Mouse (Mus musculus) ES-E14 (cell line): ENCODE data around the gene Cachd1. TPM values are rescaled to one million over a fixed set of nuclear protein-coding genes. Genes with fewer than 3 reads are reported as not detected.

Experiments
- DNase-seq: peaks from one replicate; pipeline ENCODE4 v3.0.0-alpha.2; 2013; ENCODE audit warnings: low read depth, low spot score
- H3K27ac ChIP-seq: 2 replicates; pipeline ENCODE4 v1.5.1; 2012; ENCODE audit warnings: low read depth, mild to moderate bottlenecking, low read length, moderate library complexity, mixed read lengths; ENCODE audit not compliant: poor library complexity, insufficient read depth, severe bottlenecking
- H3K36me3 ChIP-seq: 2 replicates; pipeline ENCODE4 v1.6.1; 2012; ENCODE audit warnings: mild to moderate bottlenecking, low read length, moderate library complexity, mixed read lengths; ENCODE audit not compliant: control insufficient read depth, poor library complexity, insufficient read depth, severe bottlenecking
- H3K4me1 ChIP-seq, 2 experiments: fragments of 150-350 bp in 1 of 2; sonication (generic) in 1 of 2; 2 replicates each; pipeline ENCODE4 v1.6.1; 2012; ENCODE audit warnings: low read length in 2 of 2, mild to moderate bottlenecking in 1 of 2, mixed read lengths in 1 of 2; ENCODE audit not compliant: control insufficient read depth in 2 of 2, insufficient read depth in 2 of 2, poor library complexity in 1 of 2
- H3K4me3 ChIP-seq, 2 experiments: fragments of 150-350 bp in 1 of 2; sonication (generic) in 1 of 2; 2 replicates each; pipeline ENCODE4 v1.5.1; 2012; ENCODE audit warnings: low read length in 2 of 2, low read depth in 1 of 2, mild to moderate bottlenecking in 1 of 2, mixed read lengths in 1 of 2; ENCODE audit not compliant: insufficient read depth in 1 of 2, poor library complexity in 1 of 2, severe bottlenecking in 1 of 2
- H3K9ac ChIP-seq: 2 replicates; pipeline ENCODE4 v1.6.1; 2012; ENCODE audit warnings: low read depth, mild to moderate bottlenecking, low read length, mixed read lengths; ENCODE audit not compliant: poor library complexity, insufficient read depth, severe bottlenecking
- H3K9me3 ChIP-seq: fragments of 150-350 bp; sonication (generic); 2 replicates; pipeline ENCODE4 v1.6.1; 2012; ENCODE audit warnings: low read depth, mild to moderate bottlenecking, low read length; ENCODE audit not compliant: control insufficient read depth, insufficient read depth
- CHD2 ChIP-seq: IDR thresholded peaks from 2 replicates; pipeline ENCODE4 v1.6.1; 2014; ENCODE audit warnings: mild to moderate bottlenecking, low read depth, low read length, inconsistent platforms
- HCFC1 ChIP-seq: IDR thresholded peaks from 2 replicates; pipeline ENCODE4 v1.6.1; 2012; ENCODE audit warnings: low read length, inconsistent platforms, borderline replicate concordance; ENCODE audit not compliant: insufficient read depth
- MAFK ChIP-seq: IDR thresholded peaks from 2 replicates; pipeline ENCODE4 v1.6.1; 2014; ENCODE audit warnings: mild to moderate bottlenecking, low read depth, low read length, inconsistent platforms; ENCODE audit not compliant: insufficient read depth
- ZC3H11A ChIP-seq: IDR thresholded peaks from 2 replicates; pipeline ENCODE4 v1.6.1; 2012; ENCODE audit warnings: low read depth, mild to moderate bottlenecking, inconsistent platforms, low read length, borderline replicate concordance
- ZNF384 ChIP-seq: IDR thresholded peaks from 2 replicates; pipeline ENCODE4 v1.6.1; 2012; ENCODE audit warnings: low read depth, low read length, inconsistent platforms
- in situ Hi-C, 2 experiments: fragments of 600-800 bp; cut with MboI; formaldehyde crosslinking; loops; one replicate each; pipeline ENCODE4 v1.15.1; 2025; ENCODE audit warnings: low sequenced_read_pairs in 2 of 2, inconsistent platforms in 1 of 2; ENCODE audit not compliant: unreplicated experiment in 2 of 2
- total RNA-seq: library from RNA; depleted of rRNA; stranded (reverse); fragments of 300-350 nt; gene quantifications from 2 replicates; pipeline ENCODE4 v1.2.3, GENCODE M21; 2012

Gene Cachd1
- total RNA-seq, 1 experiment = 7.6 TPM

DNA sequence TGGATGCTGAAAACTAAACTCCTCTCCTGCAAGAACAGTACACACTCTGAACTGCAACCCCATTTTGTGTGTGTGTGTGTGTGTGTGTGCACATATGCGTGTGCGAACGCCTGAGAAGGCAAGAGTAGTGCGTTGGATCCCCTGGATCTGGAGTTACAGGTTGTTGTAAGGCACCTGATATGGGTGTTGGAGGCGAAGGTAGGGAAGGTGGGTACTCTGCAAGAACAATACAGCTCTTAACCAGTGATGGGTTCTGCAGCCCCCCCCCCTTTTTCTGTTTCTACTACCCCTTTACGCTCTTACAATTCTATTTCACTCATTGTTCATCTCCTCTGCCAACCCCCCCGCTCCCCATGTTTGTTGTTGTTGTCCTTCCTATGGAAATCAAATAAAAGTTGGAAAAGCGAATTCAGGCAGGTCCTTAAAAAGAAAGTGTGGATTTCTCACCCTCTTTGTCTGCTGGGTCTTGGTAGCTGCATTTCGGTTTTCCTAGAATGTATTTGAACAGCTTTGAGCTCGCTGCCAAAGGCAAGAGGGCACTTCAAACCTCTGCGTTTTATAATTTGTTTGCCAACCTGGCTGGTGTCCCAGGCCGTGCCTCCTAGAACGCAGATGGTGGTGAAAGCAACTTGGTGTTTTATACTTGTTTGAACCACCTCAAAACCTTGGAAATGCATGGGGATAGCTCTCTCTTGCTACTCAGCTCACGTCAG lies 24.4 kb downstream of the Cachd1 start:
- Histone ChIP-seq H3K9ac (no peak overlapping the region), H3K27ac (no peak overlapping the region), H3K4me3 (no peak overlapping the region), H3K4me1 (peaks cover 14 to 31% of the 10 kb centered on the region in 2 experiments), H3K36me3 (no peaks in the 10 kb centered on the region), H3K9me3 (no peaks in the 10 kb centered on the region)
- TF ChIP-seq MAFK (no peak), ZNF384 (no peak), CHD2 (no peak), ZC3H11A (no peak), HCFC1 (no peak)
- no peak for DNase-seq
- in situ Hi-C loops = no loop called here

DNA sequence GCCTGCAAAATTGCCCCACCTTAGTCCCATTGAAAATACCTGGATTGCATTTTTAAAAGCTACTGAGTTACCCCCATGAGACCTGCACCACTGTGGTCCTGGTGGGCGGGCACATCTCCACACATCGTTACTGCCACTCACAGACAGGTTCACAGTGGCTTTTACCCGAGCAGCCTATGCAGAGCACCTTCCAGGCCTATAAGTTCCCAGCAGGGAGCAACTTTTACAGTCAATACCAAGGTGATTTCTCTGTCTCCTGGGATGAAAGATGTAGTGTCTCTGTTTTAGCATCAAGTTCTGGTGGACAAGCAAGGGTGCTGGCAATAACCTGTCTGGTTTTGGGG lies 24.9 kb downstream of the Cachd1 start:
- TF ChIP-seq ZNF384 (no peak), MAFK (no peak), CHD2 (no peak), ZC3H11A (no peak), HCFC1 (no peak)
- DNase-seq = no peak
- H3K4me1 ChIP-seq = peaks cover 14 to 29% of the 10 kb centered on the region in 2 experiments

DNA sequence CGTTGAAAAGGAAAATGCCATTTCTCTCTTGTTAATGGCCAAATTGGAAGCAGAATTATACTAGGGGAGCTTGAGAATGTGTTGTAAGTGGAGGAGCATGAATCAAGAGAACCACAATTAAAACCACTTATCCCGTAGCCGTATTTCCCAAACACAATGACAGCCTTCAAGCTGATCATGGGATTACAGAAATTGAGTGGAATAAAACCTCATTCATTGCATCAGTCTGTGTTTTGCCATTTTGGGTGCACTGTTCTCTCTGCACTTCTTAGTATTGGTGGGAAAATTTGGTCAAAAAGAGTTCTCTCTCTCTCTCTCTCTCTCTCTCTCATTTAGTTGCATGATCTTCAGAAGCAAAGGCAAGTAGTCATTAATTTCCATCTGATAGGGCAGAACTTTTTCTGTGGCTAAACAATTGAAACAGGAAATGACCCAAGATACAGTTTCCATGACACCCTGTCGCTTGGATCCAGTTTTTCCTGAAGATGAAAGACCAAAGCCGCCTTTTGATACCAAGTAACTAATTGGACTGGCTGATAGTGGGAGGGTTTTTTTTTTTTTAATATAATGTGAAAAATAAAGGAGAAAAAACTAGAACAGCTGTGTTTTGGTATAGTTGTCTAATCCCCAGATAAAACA lies 34.7 kb downstream of the Cachd1 start:
- TF ChIP-seq MAFK (no peak), ZNF384 (no peak), HCFC1 (no peak), CHD2 (no peak; the same call in 1 of the 2 replicates), ZC3H11A (no peak)
- Histone ChIP-seq H3K9ac (no peak overlapping the region), H3K4me3 (no peak overlapping the region), H3K36me3 (no peaks in the 10 kb centered on the region), H3K27ac (no peak overlapping the region), H3K4me1 (peaks cover 7 to 16% of the 10 kb centered on the region in 2 experiments; a peak in 3 of 4 replicates), H3K9me3 (no peaks in the 10 kb centered on the region)
- no peak for DNase-seq
- in situ Hi-C loops = no loop called here

More for the DNA sequence above, 24.9 kb downstream of the Cachd1 start:
- Histone ChIP-seq H3K9ac (no peak overlapping the region), H3K27ac (no peak overlapping the region), H3K4me3 (no peak overlapping the region), H3K36me3 (no peaks in the 10 kb centered on the region), H3K9me3 (no peaks in the 10 kb centered on the region)
- in situ Hi-C loops = no loop called here

DNA sequence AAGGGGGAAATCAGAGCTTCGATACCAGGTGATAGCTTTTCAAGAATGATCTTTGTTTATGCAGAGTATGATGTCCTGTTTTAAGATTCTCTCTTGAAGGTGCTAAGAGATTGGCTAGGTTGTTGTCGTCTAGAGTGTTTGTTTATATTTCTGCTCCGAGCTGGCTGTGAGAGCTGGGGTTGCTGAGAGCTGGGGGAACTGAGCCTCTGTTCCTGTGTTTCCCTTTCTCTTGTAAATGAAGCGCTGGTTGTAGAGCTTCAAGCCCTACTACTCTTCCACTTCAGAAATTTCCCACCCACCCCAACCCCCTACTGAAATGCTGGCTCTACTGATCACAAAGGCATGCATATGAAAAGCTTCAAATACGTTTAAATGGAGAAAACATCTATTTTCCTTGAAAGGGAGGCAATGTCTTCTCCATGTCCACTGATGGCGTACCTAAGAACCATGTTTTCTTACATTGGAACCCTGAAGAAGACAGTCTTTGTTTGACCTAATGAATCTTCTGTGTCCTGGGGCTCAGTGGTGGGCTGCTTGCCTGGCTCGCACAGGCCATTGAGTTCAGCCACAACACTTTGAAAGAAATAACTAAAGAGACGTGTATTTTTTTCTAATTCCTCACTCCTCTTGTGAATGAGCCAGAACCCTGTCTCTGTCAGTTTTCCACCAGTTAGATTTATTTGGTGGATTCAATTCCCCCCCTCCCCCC lies 35.5 kb downstream of the Cachd1 start:
- Histone ChIP-seq H3K36me3 (no peaks in the 10 kb centered on the region), H3K27ac (peak overlapping the region; percentile 58; the same call in 1 of the 2 replicates), H3K4me1 (peaks cover 7 to 16% of the 10 kb centered on the region in 2 experiments; a peak in 3 of 4 replicates), H3K9me3 (no peaks in the 10 kb centered on the region), H3K4me3 (peak overlapping the region in 1 of 2 experiments; percentile 46; a peak in 2 of 4 replicates), H3K9ac (no peak overlapping the region)
- in situ Hi-C loops = no loop called here
- DNase-seq = peak; percentile 21
- TF ChIP-seq HCFC1 (no peak), ZNF384 (no peak), MAFK (no peak), ZC3H11A (no peak), CHD2 (no peak)
